Mouse (Mus musculus): ENCODE results near the gene Klf2.

DNA sequence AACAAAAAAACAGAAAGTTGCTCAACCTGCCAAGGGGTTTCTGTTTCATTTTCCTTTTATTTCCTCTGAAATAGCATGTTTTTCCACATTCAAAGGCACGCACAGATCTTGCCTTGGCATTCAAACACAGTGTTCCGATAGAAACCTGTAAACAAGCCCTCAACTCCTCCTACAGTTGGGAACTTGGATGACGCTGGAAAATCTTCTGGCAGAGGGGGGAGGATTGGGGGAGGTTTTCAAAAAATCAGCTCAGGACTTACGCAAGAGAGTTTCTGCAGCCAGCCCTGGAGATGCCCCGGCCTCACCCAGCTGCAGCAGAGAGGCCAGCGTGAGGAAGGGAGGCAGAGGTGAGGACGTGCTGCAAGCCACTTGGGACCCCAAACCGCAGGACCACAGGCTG is 15.2 kb upstream of the Klf2 start:
- TF ChIP-seq ZC3H11A (IDR thresholded peaks at IDR 0.05; ENCODE audit: low read depth, low read length) (no peak), CTCF (conservative IDR thresholded peaks at IDR 0.05 in 1 of 2, IDR thresholded peaks at IDR 0.05 in 1 of 2; ENCODE audit: low read depth in 2 of 2, low read length in 2 of 2) (no peak)

Measured in CH12.LX (cell line).